Mouse (Mus musculus) stomach, embryonic 14.5 days (tissue): ENCODE measurements around the gene Ankrd33. TPM values are rescaled to one million over a fixed set of nuclear protein-coding genes. Genes with fewer than 3 reads are reported as not detected.

Experiments
- ATAC-seq: fragments of 200-750 bp; cut with Nextera tagmentation; 2 replicates; pipeline ENCODE4 v1.8.0; 2017; ENCODE audit warnings: low read depth, moderate TSS enrichment; ENCODE audit not compliant: insufficient number of reproducible peaks, insufficient read depth, low FRiP score
- H3K27ac ChIP-seq: fragments of 300-500 bp; sonication (generic); 2 replicates; pipeline ENCODE4 v1.5.1; 2014; ENCODE audit warnings: mild to moderate bottlenecking, low read length, moderate library complexity, mixed read lengths
- H3K27me3 ChIP-seq: fragments of 300-500 bp; sonication (generic); 2 replicates; pipeline ENCODE4 v1.6.1; 2014; ENCODE audit warnings: low read length, control low read depth, mixed read lengths; ENCODE audit not compliant: control insufficient read depth, insufficient read depth
- H3K36me3 ChIP-seq: fragments of 300-500 bp; sonication (generic); 2 replicates; pipeline ENCODE4 v1.6.1; 2014; ENCODE audit warnings: mild to moderate bottlenecking, control low read depth, low read length, moderate library complexity, mixed read lengths; ENCODE audit not compliant: control insufficient read depth, insufficient read depth
- H3K4me1 ChIP-seq: fragments of 300-500 bp; sonication (generic); 2 replicates; pipeline ENCODE4 v1.6.1; 2014; ENCODE audit warnings: low read length, control low read depth, mixed read lengths; ENCODE audit not compliant: control insufficient read depth, insufficient read depth
- H3K4me2 ChIP-seq: fragments of 300-500 bp; sonication (generic); replicated peaks from 2 replicates; pipeline ENCODE4 v1.6.1; 2014; ENCODE audit warnings: low read depth, low read length, control low read depth
- H3K4me3 ChIP-seq: fragments of 300-500 bp; sonication (generic); 2 replicates; pipeline ENCODE4 v1.5.1; 2014; ENCODE audit warnings: low read depth, low read length, control low read depth
- H3K9ac ChIP-seq: fragments of 300-500 bp; sonication (generic); replicated peaks from 2 replicates; pipeline ENCODE4 v1.6.1; 2014; ENCODE audit warnings: low read depth, mild to moderate bottlenecking, control low read depth, low read length, moderate library complexity, mixed read lengths
- H3K9me3 ChIP-seq: fragments of 300-500 bp; sonication (generic); 2 replicates; pipeline ENCODE4 v1.6.1; 2016; ENCODE audit warnings: low read depth, low read length, control low read depth; ENCODE audit not compliant: control insufficient read depth
- WGBS: fragments of 180-500 bp; shearing (Covaris S2); extraction: QIAGEN DNeasy Blood & Tissue Kit; methylation state at CpG from one replicate; pipeline ENCODE4 v1.1.7; 2014; 5-methylcytosine and 5-hydroxymethylcytosine counted together
- polyA plus RNA-seq: library from polyadenylated mRNA; unstranded; fragments of >200 nt; fragmentation: Nextera tagmentation; extraction: Ambion mirVana; gene quantifications from 2 replicates; pipeline ENCODE4 v1.2.1, GENCODE M21; 2014

Ankrd33 gene
- polyA plus RNA-seq, 1 experiment from 2014 or later, result not detected

DNA sequence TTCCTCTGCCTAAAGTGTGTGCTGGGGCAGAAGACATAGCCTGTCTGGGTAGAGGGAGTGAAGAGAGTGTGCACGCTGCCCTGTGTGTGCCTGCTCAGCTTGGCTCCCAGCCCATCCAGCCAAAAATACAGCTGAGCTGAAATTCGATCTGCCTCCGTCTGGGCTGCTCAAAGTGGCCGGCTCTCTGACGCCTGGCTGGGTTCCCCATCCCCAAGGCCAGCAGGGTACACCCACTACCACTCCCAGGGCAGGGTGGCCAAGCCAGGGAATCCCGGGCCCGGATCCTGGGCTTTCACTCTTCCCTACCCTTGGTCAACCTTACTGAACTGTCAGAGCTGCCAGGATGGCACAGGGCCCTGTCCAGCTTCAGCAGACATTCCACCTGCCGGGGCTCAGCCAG is 27.9 kb downstream of the Ankrd33 start:
- Histone ChIP-seq H3K9me3 (no peaks in the 10 kb centered on the region), H3K27ac (no peak overlapping the region), H3K9ac (no peak overlapping the region), H3K36me3 (no peaks in the 10 kb centered on the region), H3K27me3 (no peaks in the 10 kb centered on the region), H3K4me1 (peaks cover 59% of the 10 kb centered on the region), H3K4me2 (no peak overlapping the region), H3K4me3 (no peak overlapping the region)
- WGBS, result 22% methylated on average over 8 of the region's 8 CpGs
- no peak for ATAC-seq

DNA sequence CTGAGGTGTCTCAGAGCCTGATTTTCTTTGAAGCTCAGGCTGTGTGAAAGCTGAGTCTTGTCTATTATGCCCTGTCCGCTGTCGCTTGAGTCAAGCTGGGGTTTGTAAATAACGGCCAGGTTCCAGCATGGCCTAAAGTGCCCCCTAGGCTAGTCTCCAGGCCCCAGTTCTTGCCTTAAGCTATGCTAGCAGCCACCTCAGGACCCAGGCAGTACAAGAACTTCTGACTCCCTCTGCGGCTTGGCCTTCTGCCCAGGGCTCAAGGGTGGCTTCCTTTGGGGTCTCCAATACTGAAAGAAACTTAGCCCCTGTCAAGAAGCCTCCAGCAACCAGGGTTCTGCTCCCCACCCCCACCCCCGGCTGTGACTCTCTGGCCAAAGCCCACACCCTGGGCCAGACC is 28.6 kb downstream of the Ankrd33 start:
- no peak overlapping the region for H3K4me3 ChIP-seq
- no peaks in the 10 kb centered on the region for H3K27me3 ChIP-seq
- peak overlapping the region; percentile 27; the same call in 1 of the 2 replicates for H3K27ac ChIP-seq
- 79% methylated on average over 5 of the region's 5 CpGs for WGBS
- H3K4me2 ChIP-seq, result no peak overlapping the region
- H3K36me3 ChIP-seq, result no peaks in the 10 kb centered on the region
- peaks cover 56% of the 10 kb centered on the region for H3K4me1 ChIP-seq
- no peaks in the 10 kb centered on the region for H3K9me3 ChIP-seq
- no peak overlapping the region for H3K9ac ChIP-seq
- ATAC-seq, result no peak

DNA sequence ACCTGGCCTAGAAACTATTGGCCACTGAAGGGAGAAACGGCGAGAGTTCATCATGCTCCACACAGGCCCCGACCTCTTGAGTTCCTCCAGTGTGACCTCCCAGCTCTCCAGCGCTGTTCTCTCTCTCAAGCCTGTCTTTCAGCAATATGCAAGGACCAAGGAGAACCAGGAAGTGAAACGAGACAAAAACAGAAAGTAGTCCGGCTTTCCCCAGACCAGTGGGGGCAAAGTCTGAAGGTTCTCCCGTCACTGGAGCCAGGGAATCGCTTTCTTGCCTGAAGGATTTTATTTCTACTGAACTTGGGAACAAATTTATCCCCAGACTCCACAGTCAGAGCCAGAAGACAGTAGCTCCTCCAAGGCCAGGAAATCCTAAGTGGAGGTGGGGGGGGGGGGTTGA is 29.2 kb downstream of the Ankrd33 start:
- H3K36me3 ChIP-seq, result no peaks in the 10 kb centered on the region
- H3K27me3 ChIP-seq, result no peaks in the 10 kb centered on the region
- H3K4me1 ChIP-seq, result peaks cover 50% of the 10 kb centered on the region
- ATAC-seq, result no peak
- peak overlapping the region; percentile 27; the same call in 1 of the 2 replicates for H3K27ac ChIP-seq
- no peaks in the 10 kb centered on the region for H3K9me3 ChIP-seq
- 76% methylated on average over 8 of the region's 8 CpGs for WGBS
- peak overlapping the region; percentile 29; the same call in 1 of the 2 replicates for H3K4me2 ChIP-seq
- no peak overlapping the region for H3K9ac ChIP-seq
- H3K4me3 ChIP-seq, result no peak overlapping the region

DNA sequence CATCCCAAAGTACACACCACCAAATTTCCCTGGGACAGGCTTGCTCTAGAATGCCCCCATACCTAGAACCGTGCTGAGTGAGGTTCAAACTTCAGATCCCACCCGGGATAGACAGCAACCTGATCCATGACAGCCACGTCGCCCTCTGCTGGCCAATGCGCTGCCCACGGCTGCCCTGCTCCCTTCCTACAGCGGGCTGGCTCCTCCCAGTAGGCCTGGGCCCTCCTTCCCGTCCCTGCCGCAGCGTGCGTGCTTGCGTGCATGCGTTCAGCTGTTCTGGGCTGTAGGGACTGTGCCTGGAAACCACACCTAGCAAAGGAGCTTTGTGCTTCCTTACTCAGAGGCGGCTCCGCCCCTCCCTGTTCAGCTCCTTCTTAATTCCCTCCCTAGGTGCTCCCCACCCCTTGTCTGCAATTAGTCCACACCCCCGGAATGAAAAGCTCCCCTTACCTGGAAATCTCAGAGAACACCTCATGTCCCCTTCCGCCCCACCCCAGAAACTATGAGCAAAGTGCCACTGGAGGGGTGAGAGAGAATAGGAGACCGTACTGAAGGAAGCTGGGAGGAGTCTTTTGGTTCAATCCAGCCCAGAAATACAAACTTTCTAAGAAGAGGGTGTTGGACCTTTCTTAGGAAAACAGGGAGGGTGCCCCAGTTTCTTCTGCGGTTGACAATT is 30.0 kb downstream of the Ankrd33 start:
- WGBS, result 7% methylated on average over 19 of the region's 19 CpGs
- peak overlapping the region; percentile 72 for H3K27ac ChIP-seq
- peak; percentile 95 for ATAC-seq
- no peaks in the 10 kb centered on the region for H3K9me3 ChIP-seq
- no peaks in the 10 kb centered on the region for H3K36me3 ChIP-seq
- H3K9ac ChIP-seq, result no peak overlapping the region
- H3K4me3 ChIP-seq, result no peak overlapping the region
- no peaks in the 10 kb centered on the region for H3K27me3 ChIP-seq
- peak overlapping the region; percentile 29 for H3K4me2 ChIP-seq
- H3K4me1 ChIP-seq, result peaks cover 42% of the 10 kb centered on the region

DNA sequence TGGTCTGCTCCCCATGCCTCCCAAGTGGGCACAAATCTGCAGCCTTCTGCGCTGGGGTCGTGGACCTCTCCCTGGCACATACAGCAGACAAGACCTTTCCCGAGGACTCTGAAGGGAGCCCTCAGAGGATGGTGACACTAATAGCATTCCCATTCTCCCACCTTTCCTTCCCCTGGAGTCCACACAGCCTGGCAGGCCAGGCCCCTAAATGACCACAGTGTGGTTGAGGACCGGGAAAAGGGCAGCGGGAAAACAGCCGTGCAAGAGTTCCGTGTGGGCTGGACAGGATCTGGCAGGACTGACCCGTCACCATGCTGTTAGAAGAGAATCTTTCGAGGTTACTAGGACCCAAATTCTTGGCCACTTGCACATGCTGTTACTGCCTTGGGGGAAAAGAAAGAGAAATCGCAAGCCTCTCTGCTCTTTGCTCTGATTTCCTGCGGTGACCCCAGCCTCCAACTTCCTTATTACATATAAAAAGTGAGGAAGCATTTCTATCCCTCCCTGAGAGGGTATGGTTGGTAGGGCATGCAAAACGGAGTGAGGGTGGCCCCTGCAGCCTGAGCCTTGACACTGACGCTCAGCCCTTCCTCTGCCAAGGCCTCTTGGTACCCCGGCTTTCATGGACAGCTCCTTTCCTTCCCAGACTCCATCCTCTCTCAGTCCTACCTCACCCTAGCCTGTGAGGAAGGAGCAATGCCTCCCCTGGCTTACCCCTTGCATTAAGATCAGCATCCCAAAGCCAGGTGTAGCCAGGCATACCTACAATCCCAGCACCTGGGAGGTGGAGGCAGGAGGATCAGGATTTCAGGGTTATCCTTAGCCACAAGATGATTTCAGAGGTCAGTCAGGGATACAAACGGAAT is 30.8 kb downstream of the Ankrd33 start:
- Histone ChIP-seq H3K9me3 (no peaks in the 10 kb centered on the region), H3K27me3 (no peaks in the 10 kb centered on the region), H3K4me2 (peak overlapping the region; percentile 29), H3K9ac (no peak overlapping the region), H3K36me3 (no peaks in the 10 kb centered on the region), H3K27ac (peak overlapping the region; percentile 72), H3K4me3 (no peak overlapping the region), H3K4me1 (peaks cover 38% of the 10 kb centered on the region)
- 63% methylated on average over 15 of the region's 15 CpGs for WGBS
- ATAC-seq, result no peak

DNA sequence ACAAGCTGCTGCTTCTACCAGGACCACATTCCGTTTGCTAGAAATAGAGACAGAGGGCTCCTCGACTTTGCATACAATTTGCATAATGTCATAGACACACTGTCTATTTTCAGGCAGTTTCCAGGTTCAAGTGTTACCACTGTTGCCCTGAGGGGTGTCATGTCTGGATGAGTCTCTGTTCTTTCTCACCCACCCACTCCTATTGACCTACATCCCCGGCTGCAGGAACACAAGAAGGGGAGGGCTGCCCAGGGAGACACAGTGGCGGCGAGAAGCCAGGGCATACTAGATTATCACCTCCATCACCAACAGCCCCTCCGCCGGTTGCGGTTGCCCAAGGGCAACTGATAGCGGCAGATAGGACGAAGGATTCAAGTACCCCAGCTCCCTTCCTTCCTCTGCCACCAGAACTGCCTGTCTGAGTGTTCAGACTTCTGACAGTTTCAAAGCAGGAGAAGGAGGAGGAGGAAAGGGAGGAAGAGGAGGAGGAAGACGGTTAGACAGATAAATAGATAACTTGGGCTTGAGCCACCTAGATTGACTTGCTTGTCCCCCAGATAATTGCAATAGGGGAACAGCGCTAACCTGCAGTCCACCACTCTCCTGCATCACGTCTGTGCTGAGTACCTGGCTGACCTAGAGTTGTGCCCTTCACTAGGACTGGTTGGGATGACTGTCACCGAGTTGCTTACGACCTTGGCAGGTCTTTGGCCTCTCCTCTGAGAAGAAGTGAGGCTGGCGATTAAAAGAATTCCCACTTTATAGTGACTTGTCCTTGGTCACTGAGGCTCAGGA is 31.8 kb downstream of the Ankrd33 start:
- Histone ChIP-seq H3K27ac (peak overlapping the region; percentile 1; the same call in 1 of the 2 replicates), H3K27me3 (no peaks in the 10 kb centered on the region), H3K9ac (no peak overlapping the region), H3K36me3 (no peaks in the 10 kb centered on the region), H3K4me2 (no peak overlapping the region), H3K9me3 (no peaks in the 10 kb centered on the region), H3K4me1 (peaks cover 38% of the 10 kb centered on the region), H3K4me3 (no peak overlapping the region)
- 74% methylated on average over 16 of the region's 16 CpGs for WGBS
- no peak for ATAC-seq

DNA sequence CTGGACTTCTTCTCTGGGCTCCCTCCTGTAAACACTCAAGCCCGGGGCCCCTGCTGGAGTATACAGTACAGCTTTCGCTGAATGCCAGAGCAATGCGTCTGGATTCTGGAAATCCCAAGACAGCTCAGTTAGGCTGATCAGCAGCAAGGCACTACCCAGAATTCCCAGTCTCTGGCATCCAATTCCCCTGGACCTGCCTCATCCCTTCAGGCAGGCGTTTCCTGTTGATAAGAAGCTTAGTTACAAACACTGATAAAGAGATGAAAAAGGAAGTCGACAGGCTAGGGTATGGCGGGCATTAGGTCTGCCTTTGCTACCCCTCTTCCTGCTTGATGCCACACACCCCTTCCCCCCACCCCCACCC is 32.3 kb downstream of the Ankrd33 start:
- H3K4me1 ChIP-seq, result peaks cover 34% of the 10 kb centered on the region

DNA sequence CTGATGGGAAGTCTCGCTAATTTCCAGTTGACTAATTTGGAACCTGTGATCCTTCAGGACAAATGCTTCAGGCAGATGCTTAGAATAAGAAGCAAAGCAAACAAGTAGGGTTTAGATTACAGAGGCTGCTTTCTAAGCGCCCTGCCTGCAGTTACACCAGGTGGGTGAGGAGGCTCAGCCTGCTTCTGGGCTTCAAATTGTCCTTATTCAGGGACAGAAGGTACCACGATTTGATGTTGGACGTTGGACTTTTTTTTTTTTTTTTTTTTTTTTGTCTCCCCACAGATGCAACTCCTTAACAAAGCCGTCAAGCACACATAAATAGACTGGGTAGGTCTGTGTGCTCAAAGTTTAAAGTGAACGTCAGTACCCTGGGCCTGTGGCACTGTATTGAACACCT is 33.0 kb downstream of the Ankrd33 start:
- ATAC-seq, result no peak
- Histone ChIP-seq H3K9me3 (no peaks in the 10 kb centered on the region), H3K36me3 (no peaks in the 10 kb centered on the region), H3K4me1 (peaks cover 27% of the 10 kb centered on the region), H3K9ac (0 out of 2 replicates have a peak overlapping the region, but pooled peaks have one; percentile 10), H3K27ac (no peak overlapping the region), H3K4me2 (no peak overlapping the region), H3K4me3 (no peak overlapping the region), H3K27me3 (no peaks in the 10 kb centered on the region)
- WGBS, result 59% methylated on average over 6 of the region's 6 CpGs

More for the DNA sequence above, 32.3 kb downstream of the Ankrd33 start:
- Histone ChIP-seq H3K9ac (no peak overlapping the region), H3K9me3 (no peaks in the 10 kb centered on the region), H3K4me3 (no peak overlapping the region), H3K36me3 (no peaks in the 10 kb centered on the region), H3K4me2 (no peak overlapping the region), H3K27me3 (no peaks in the 10 kb centered on the region), H3K27ac (peak overlapping the region; percentile 1; the same call in 1 of the 2 replicates)
- no peak for ATAC-seq
- 19% methylated on average over 6 of the region's 6 CpGs for WGBS
